Mouse (Mus musculus): Measurements from ENCODE around the gene C87977.
"Not testable (repeated sequence)": the region's sequence is repeated elsewhere in the genome, so short reads cannot be mapped to it uniquely, and the experiment has no call there.

The C87977 gene

GRCm38 (mm10) chr4:144213218-144213617 lies at the start of gene C87977:
C87977 (minus strand) TSS chr4:144213318.
- not testable (repeated sequence) for DNase-seq

GRCm38 (mm10) chr4:144254768-144255167 lies 41.6 kb upstream of the C87977 start:
- not testable (repeated sequence) for DNase-seq

GRCm38 (mm10) chr4:144190419-144190818 lies 22.7 kb downstream of the C87977 start, which contains the start of gene Oog2:
Oog2 (plus strand) TSS chr4:144190719.
- no peak for DNase-seq

GRCm38 (mm10) chr4:144162563-144162962 lies 50.6 kb downstream of the C87977 start, which contains the start of gene Oog3:
Oog3 (minus strand) TSS chr4:144162663.
- DNase-seq, result no peak

Data from spleen, adult 18-20 months (tissue).